Mouse (Mus musculus): ENCODE results near the gene Nudt22.

Nudt22 gene

DNA sequence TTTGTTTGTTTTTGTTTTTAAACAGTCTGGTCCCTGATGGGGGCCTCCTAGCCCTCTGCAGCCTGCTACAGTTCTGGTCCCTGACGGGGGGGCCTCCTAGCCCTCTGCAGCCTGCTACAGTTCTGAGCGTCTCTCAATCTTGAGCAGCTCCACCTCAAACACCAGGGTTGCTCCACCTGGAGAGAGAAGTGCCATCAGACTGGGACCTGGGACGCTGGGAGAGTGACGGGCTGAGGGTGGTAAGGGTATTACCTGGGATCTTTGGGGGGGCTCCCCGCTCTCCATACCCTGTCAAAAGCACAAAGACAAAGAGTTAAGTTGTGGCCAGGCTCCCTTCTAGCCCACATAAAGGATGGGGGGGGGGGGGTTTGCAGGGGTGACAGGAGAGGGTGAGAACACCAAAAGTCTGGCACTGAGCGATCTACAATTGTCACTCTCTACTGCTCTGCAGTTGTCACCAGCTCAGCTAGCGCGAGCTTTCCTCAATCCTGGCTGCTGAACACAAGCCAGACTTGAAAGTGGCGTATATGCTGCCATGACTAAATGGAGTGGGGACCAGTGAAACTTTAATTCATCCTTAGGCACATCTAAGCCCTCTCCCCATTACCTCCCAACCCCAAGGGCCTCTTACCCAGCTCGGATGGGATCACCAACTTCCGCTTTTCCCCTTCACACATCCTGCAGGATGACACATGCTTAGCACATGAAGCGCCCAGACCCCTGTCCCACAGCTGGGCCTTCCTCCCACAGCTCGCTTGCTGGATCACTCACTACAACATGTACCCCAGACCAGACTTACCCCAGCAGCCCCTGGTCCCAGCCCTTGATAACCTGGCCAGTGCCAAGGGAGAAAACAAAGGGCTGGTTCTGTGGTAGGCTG, 17.9 kb downstream of the Nudt22 start:
- DNase-seq (ENCODE audit: low read depth, low spot score): no peak

DNA sequence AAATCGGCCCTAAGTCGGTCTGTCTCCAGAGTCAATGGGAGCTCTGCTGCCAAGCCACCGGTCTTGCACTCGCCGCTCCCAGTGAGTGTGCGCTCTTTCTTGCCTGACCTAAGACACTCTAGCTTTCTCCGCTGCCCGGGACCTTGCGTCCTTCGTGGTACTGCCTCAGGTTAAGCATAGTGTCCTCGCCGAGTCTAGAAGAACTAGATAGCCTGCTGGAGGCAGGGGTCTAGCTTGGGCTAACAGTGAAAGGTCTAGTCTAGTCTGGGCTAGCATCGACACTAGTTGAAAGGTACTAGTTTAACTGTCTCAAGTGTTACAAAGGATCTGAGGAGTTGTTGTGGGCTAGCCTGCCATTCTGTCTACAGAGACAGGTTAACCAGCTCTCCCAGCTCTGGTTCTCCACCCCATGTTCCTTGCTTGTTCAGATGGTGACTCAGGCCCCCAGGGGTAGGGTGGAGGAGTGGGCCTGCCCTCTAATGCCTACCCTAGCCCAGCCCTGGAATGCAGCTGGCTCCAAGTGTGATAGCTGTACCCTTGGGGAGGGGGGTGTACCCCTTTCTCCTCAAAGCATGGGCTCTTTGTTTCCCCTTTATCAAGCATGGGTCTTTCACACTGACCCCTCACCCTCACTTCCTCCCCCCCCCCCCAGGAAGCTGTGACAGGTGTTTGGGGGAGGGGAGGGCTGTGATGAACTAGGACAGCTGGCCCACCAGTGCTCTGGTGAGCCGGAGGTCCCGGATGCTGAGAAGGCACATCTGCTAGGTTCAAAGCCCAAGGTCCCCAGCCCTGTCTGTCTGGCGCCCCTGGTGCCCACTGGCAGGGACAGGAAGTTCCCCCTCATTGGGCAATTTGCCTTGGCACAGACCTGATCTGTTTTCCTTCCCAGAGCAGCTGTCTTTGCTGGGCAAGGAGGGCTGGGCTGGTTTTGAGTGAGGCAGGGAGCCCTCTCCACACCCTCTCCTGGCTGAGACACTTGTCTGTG, 20.1 kb downstream of the Nudt22 start, which contains the start of gene Plcb3:
Gene Plcb3 (minus strand): TSS at position 934 of the 985 bp plus-strand sequence.
- peak; percentile 70 for DNase-seq (ENCODE audit: low read depth, low spot score)

DNA sequence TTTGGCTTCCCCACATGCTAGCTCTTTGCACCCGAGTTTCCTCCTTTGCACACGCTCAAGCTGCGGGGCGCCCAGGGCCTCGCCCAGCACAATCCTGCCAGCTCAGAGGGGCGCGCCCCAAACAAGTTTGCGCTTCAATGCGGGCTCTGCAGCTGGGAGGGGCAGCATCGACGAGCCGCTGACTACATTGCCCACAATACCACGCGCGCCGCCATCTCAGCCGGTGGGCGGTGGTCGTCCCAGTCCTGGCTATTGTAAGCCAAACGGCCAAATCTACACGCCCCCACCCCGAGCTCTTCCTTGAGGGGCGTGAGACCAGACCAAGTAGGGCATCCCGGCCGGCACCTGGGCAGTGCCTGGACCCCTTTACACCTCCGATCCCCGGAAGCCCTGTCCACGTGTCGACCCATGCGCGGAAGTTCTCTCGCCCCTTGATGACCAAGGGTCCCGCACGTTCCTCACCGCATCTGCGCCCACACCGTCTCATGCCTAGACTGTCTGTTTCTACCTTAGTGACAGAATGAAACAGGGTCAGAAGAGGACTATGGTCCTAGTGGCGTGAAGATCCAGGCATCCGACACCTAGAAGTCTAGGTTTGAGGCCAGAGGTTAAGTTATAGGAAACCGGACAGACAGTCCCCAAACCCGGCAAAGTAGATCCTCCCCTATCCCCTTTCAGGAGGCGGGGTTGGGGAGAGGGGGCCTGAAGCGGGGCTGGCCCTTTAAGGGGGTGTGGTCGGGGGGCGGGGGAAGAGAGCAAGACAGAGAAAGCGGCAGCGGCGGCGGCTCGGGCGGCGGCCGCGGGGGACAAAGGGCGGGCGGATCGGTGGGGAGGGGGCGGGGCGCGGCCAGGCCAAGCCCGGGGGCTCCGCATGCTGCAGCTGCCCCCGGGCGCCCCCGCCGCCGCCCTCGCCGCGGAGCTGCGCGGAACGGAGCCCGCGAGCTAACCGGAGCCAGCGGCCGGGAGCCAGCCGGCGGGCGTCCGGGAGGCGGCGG, 21.4 kb downstream of the Nudt22 start, which contains the start of gene Ppp1r14b:
Gene Ppp1r14b (plus strand): TSS at position 758 of the 995 bp plus-strand sequence.
- DNase-seq (ENCODE audit: low read depth, low spot score): peak; percentile 86

DNA sequence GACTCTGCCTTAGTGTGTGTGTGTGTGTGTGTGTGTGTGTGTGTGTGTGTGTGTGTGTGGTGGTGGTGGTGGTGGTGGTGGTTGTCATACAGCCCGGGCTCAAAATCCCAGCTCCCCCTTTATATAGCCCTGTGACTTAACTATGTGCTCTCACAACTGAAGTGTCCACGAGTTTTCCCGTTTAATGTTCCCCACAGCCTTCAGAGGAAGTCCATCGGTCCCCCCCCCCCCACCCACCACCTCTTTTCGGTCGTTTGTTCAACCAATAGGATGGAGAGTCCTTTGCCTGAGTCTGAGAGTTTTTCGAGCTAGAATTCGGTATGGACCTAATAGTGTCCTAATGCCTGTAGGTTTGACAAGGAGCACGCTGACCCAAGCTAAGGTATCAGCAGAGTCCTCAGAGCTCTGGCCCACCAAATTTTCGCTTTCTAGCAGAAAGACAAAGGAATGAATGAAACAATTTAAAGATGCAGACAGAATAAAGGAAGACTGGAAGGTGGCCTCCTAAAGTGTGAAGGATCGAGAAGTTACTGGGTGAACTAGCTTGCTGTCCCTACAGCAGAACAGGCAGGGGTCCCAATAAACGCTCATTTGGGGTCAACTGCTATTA, 22.2 kb downstream of the Nudt22 start:
- DNase-seq (ENCODE audit: low read depth, low spot score): no peak

DNA sequence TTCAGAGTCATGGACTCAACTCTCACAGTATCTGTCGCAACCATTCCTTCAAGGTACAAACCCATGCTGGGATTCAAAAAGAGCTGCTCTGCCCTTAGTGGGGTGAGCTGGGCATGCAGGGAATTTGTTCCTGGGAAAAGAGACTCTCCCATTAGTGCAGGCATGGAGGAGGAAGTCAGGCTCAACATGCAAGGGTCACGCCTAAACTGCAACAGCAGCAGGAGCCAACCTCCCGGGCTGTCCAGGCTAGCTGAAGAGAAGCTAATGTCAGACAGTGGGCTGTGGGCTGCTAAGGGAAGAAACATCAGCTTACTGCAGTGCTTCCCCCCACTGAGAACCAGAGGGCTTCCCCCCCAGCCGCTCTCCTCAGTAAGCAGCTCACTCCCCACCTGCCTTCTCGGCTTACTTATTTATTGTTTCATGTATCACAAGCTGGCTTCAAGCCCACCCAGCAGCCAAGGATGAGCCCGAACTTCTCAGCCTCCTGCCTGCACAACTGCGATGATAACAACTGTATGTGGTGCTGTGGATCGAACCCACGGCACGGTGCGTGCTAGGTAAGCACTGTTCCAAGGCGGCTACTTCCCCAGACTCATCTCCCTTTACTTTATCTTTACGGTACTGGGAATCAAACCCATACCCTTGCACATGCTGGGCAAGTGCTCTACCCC, 23.5 kb downstream of the Nudt22 start:
- DNase-seq (ENCODE audit: low read depth, low spot score): no peak

DNA sequence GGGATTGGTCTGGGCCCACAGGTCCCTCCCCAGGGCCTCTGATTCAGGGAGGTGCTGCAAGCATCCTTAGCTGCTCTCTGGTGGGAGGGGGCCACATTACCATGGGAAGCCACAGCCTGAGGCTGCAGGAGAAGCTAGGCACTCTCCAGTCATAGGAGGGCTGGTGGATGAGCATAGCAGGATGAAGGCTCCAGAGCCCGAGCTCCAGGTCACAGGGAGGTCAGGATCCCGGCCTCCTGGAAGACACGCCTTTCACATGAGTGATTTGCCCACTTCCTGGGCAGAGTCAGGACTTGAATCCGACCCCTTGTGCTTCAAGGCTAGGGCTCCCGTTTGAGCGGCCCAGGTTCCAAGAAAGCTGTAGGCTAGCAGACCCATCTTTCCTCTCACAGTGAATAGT, 24.3 kb downstream of the Nudt22 start:
- no peak for DNase-seq (ENCODE audit: low read depth, low spot score)

DNA sequence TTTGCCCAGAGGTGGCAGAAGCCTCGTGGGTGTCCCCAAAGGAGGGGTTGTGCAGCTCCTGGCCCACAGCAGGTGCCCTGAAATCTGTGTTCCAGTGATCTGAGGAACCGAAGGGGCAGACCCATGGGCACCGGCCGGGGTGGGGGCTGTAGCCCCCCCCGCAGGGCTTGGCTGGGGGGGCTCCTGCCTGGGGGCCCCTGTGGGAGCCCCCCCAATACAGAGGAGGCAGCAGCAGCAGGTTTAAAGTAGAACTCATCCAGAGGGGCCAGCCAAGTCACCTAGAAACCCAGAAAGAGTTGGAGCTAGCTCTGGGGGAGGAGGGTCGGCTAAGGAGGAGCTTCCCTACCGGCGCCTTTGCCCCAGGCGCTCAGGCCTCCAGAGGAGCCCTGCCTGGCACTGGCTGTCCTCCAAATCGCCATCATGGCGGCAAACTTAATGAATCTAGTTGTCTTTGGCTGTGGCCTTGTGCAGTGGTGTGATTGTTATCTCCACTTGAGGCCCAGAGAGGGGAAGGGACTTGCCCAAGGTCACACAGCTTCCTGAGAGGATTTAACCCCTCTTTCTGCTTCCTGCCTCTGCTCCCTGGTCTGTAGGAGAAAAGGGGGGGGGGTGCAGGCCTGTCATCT, 25.3 kb downstream of the Nudt22 start:
- peak; percentile 52 for DNase-seq (ENCODE audit: low read depth, low spot score)

DNA sequence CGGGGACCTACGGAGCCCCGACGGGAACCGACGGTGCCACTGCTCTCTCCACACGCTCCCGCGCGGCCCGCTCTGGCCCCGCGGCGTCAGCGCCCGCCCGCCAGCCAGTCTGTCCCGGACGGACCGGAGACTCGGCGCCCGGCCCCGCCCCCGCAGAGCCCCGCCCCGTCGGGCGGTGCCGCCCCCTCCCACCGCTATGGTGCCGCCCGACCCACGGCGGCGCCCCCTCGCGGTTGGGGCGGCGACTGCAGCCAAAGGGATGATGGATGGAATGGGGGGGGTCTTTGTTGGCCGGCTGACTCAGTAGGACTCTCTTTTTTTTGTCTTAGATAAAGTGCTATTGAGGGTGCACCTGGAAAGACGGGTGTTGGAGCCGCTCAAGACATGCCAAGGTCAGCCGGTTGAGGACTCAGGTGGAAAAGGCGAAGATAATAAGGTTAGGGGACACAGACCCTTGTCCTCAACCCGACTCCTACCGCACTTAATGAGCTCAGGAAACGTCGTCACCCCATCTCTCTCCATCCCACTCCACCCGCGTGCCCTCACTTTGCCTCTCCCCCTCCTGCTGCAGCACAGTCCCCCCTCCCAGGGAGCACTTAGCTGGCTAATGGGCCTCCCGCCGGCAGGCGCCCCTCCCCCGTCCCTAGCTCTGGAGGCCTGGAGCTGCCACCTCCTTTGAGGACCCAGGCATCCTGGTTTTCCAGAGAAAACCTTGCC, 26.1 kb downstream of the Nudt22 start:
- peak; percentile 90 for DNase-seq (ENCODE audit: low read depth, low spot score)

DNA sequence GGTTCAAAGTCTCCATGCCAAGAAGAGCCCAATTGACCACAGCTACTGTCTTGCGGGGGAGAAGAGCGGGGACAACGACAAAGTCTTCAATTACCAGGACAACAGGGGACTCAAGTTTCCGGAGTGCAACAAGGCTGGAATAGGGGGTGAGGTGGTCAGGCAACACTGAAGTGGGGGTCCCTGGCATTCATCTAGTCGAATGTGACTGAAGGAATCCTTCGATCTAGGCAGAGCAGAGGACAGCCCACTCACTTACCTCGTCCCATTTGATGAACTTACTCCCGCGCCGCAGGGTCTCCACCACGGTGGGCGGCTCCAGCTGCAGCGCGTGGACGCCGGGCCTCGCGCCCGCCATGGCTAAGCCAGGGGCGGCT, 26.6 kb downstream of the Nudt22 start:
- no peak for DNase-seq (ENCODE audit: low read depth, low spot score)

DNA sequence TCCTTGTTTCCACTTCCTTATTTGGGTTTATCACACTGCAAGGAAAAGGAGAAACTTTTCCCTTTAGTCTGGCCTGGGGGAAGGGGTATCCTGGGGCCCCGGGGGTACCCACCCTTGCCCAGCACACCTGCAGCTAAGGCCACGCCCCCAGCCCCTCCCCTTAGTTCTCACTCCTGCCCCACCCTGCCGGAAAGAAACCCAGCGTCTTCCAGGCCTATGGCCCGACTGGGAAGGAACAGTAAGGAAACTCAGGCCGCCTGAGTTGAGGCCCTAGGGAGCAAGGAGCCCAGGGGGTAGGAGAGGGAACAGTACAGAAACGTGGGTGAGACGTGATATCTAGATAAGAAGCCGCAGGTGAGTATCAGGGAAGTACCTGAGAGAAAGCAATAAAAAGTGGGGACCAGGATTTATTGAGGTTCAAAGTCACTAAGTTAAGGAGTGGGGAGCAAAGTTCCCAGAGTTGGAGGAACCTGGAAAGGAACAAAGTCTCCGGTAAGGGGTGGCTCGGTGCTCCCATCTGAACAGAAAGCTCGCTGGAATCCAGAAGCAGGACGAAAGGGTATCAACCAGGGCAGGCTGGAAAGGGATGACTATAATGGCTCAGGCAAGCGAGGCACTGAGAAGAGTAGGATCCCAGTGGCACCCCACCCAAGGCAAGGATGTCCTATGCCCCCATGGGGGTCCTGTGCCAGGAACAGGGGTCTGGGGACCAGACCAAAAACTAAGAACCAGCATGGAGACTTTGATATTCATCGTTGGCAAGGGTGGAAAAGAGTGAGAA, 27.2 kb downstream of the Nudt22 start:
- DNase-seq (ENCODE audit: low read depth, low spot score): peak; percentile 47

DNA sequence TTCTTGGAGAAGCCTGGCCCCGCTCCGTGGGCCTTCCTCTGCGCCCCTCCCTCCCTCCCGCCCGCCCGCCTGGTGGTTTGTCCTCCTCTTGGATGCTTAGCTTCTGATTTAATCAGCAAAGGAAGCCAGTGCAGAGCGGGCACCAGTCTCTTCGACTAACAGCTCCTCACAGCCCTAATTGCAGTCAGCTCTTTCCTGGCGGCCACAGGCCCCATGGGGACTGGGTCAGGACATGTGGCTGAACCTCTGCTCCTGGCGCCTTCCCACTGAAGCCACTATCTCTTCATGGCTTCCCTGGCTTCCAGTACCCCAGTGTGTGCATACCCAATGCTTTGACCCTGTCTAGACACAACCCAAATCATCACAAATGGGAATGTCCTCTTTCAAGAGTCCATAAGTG, 39.5 kb downstream of the Nudt22 start:
- DNase-seq (ENCODE audit: low read depth, low spot score): no peak

DNA sequence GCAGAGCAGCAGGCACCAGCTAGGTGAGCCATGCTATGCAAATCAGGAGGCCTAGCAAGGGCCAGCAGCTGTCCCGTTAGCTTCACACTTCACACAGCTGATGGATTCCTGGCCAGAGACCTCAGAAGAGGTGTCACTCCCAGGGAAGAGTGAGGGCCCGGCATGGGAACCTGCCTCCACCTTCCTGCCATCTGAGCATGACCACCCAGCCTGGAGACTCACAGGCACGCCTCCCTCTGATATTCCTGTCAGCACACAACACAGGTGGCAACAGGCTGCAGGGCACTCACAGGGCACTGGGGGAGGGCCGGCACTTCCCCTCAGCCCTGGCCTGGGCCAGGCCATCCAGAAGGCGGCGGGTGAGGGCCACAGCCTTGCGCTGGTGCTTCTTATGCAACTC, 40.5 kb downstream of the Nudt22 start:
- no peak for DNase-seq (ENCODE audit: low read depth, low spot score)

DNA sequence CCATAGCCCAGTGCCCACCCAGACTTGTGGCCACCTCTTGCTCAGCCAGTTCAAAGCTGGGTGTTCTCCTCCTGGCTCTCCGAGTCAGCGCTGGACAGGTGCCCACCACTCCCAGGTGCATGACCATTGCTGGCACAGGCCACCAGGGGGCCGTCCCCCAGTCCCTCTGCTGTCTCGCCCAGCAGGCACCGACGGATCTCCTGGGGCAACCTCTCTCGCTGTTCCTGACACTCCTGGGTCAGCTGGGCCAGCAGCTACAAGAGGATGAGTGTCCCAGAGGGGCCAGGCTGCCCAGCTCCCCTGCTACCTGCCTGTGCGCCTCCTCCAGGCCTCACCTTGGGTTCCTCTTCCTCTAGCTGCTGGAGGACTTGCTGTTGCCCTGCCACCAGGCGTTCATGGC, 41.9 kb downstream of the Nudt22 start:
- DNase-seq (ENCODE audit: low read depth, low spot score): peak; percentile 54

DNA sequence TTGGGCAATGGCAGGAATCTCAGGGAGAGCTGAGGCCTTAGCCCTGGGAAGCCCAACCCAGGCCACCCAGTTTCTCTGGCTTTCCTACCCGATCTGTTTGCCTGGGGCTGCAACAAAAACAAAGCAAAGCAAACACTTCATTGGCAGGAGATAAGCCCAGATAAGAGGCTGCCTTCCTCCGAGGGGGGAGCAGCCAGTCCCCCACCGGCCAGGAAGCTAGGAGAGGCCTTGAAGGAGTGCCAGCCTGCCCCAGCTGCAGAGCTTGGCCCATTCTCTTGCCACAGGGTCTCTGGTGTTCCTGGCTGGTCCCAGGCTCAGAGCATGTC, 43.2 kb downstream of the Nudt22 start:
- DNase-seq (ENCODE audit: low read depth, low spot score): peak; percentile 42

DNA sequence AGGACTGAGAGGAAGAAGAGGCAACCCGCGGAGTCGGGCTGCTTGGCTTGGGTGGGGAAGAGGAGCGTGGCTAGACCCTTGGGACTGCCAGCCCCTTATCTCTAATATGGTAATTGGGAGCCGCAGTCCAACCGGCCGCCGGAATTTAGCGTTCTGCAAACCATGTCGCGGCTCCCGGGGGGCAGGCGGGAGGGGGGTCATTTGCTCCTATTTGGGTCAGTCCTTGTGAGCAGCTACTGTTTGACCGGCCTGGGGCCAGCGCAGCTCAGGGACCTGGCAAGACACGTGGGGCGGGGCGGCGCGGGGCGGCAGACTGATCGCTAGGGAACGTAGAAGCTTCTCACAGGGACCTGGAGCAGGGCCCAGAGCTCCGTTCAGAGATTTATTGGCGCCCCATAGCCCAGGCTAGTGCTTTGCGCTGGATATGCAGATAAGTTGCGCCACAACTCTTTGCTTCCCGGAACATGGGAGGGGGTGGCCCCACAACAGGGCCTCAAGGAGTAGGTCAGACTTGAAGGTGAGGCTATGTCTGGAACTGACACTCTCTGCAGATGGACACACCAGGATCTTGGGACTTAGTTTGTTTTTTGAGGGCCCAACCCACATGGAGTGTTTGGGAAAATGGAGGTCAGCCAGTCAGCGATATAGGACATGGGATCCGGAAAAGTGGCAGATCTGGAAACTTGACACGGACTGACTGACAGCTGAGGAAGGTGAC, 43.8 kb downstream of the Nudt22 start:
- peak; percentile 57 for DNase-seq (ENCODE audit: low read depth, low spot score)

DNA sequence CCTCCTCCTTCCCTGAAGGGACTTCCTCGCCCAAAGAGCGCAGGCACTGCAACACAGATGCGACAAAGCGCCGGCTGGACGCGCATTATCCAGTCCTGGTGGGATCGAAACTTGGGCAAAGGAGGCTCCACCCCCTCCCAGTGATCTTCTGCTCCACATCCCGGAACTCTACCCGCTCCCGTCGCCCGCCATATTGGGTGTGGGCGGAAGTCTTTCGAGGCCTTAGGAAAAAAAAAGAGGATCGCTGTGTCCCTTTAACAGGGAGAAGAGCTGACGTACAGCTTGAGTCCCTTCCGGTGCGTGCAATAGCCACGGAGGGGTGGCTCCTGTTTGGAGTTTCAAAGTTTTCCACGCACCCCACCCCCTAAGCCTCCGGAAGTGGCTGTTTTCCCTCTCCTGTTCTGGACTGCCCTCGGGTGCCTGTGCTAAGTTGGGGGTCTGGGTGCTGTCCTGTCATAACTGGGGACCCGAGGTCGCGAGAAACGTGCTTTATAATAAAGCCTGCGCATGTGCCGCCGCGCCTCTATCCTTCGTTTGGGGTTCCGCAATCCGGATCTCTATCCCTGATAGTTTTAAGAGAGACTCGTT, 44.4 kb downstream of the Nudt22 start:
- peak; percentile 81 for DNase-seq (ENCODE audit: low read depth, low spot score)

DNA sequence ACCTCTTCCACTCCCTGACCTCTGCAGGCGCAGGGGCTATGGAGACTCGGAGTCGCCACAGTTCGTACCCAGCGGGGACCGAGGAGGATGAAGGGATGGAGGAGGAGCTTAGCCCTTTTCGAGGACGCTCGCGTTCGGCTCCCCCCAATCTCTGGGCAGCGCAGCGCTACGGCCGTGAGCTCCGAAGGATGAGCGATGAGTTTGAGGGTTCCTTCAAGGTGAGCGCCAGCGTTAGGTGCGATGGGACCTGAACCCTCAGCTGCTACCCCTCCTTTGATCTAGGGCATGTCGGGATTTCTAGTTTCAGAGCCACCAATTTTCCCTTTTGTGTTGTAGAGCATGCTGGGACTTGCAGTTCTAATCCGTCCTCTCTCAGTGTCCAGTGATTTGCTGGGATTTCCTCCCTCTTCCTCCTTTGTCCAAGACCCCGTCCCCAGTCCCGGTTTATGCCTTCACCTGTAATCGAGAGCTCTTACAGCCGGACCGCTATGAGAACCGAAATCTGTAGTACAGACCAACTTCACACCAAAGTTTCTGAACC, 45.2 kb downstream of the Nudt22 start:
- DNase-seq (ENCODE audit: low read depth, low spot score): peak; percentile 52

Measured in CD4-positive, CD25-positive, alpha-beta regulatory T cell, adult 2 months (primary cell).